Mouse (Mus musculus): Measurements from ENCODE around the gene Gpr180.

GRCm38 (mm10) chr14:118150656-118151551 is 13.9 kb downstream of the Gpr180 start:
- TF ChIP-seq CTCF (conservative IDR thresholded peaks at IDR 0.05; ENCODE audit: insufficient read depth, insufficient read length, low read depth, low read length), result no peak
- TF ChIP-seq POLR2A (IDR thresholded peaks at IDR 0.05; ENCODE audit: low read depth, low read length), result no peak

Data from kidney, adult 2 months (tissue).